Mouse (Mus musculus) megakaryocyte, embryonic 14.5 days (primary cell): ENCODE measurements around the gene Esd. TPM values are rescaled to one million over a fixed set of nuclear protein-coding genes. Genes with fewer than 3 reads are reported as not detected.

Experiments
- H3K27me3 ChIP-seq: replicated peaks from 2 replicates; pipeline ENCODE3; 2012; ENCODE audit warnings: inconsistent platforms
- H3K36me3 ChIP-seq: replicated peaks from 2 replicates; pipeline ENCODE3; 2012; ENCODE audit warnings: low read length, inconsistent platforms, mixed read lengths
- H3K4me1 ChIP-seq: 2 replicates; pipeline ENCODE4 v1.6.1; 2012; ENCODE audit warnings: inconsistent platforms
- H3K4me3 ChIP-seq: replicated peaks from 2 replicates; pipeline ENCODE3; 2012; ENCODE audit warnings: moderate library complexity, mild to moderate bottlenecking, inconsistent platforms
- H3K9me3 ChIP-seq: 2 replicates; pipeline ENCODE4 v1.6.1; 2012; ENCODE audit warnings: inconsistent platforms
- FLI1 ChIP-seq: IDR thresholded peaks from 2 replicates; pipeline ENCODE4 v1.6.1; 2012; ENCODE audit warnings: low read length, inconsistent platforms, mixed read lengths
- GATA1 ChIP-seq: IDR thresholded peaks from 3 replicates; pipeline ENCODE4 v1.6.1; 2012; ENCODE audit warnings: mixed read lengths, low read length, inconsistent platforms, borderline replicate concordance
- polyA plus RNA-seq: library from polyadenylated mRNA; stranded (reverse); fragments of >175 nt; gene quantifications from 2 replicates; pipeline ENCODE4 v1.2.3, GENCODE M21; 2012; ENCODE audit warnings: low replicate concordance; ENCODE audit not compliant: insufficient read depth

The Esd gene
- polyA plus RNA-seq, 1 experiment: 72.7 TPM

GRCm38 (mm10) chr14:74733397-74733796, 1.3 kb downstream of the Esd start:
- Histone ChIP-seq H3K36me3 (peaks cover 45% of the 10 kb centered on the region), H3K27me3 (no peaks in the 10 kb centered on the region), H3K4me1 (peaks cover 45% of the 10 kb centered on the region), H3K9me3 (no peaks in the 10 kb centered on the region), H3K4me3 (peak overlapping the region; percentile 98)
- TF ChIP-seq GATA1 (no peak), FLI1 (no peak)

GRCm38 (mm10) chr14:74735471-74735870, 3.4 kb downstream of the Esd start:
- Histone ChIP-seq H3K36me3 (peaks cover 65% of the 10 kb centered on the region), H3K9me3 (no peaks in the 10 kb centered on the region), H3K27me3 (no peaks in the 10 kb centered on the region), H3K4me3 (peak overlapping the region; percentile 34), H3K4me1 (peaks cover 54% of the 10 kb centered on the region)
- TF ChIP-seq FLI1: no peak
- TF ChIP-seq GATA1: no peak

- H3K27me3 ChIP-seq: no peaks in the 10 kb centered on the region
- H3K4me1 ChIP-seq: peaks cover 53% of the 10 kb centered on the region
- peaks cover 79% of the 10 kb centered on the region for H3K36me3 ChIP-seq
- no peak overlapping the region for H3K4me3 ChIP-seq
- no peak for TF ChIP-seq FLI1
- no peak for TF ChIP-seq GATA1
- H3K9me3 ChIP-seq: no peaks in the 10 kb centered on the region
These were observed 4.8 kb downstream of the Esd start for GRCm38 (mm10) chr14:74736850-74737249.

- peaks cover 23% of the 10 kb centered on the region for H3K36me3 ChIP-seq
- no peak overlapping the region for H3K4me3 ChIP-seq
- no peak for TF ChIP-seq FLI1
- no peak for TF ChIP-seq GATA1
- H3K4me1 ChIP-seq: 0 out of 2 replicates have a peak, but pooled peaks cover 3% of the 10 kb centered on the region
- no peaks in the 10 kb centered on the region for H3K9me3 ChIP-seq
- no peaks in the 10 kb centered on the region for H3K27me3 ChIP-seq
These were observed 32.3 kb downstream of the Esd start for GRCm38 (mm10) chr14:74764191-74764918.

GRCm38 (mm10) chr14:74767892-74768291, 35.8 kb downstream of the Esd start:
- no peak overlapping the region for H3K4me3 ChIP-seq
- TF ChIP-seq FLI1: no peak
- TF ChIP-seq GATA1: no peak
- H3K27me3 ChIP-seq: no peaks in the 10 kb centered on the region
- no peaks in the 10 kb centered on the region for H3K9me3 ChIP-seq
- H3K36me3 ChIP-seq: peaks cover 36% of the 10 kb centered on the region
- H3K4me1 ChIP-seq: 0 out of 2 replicates have a peak, but pooled peaks cover 3% of the 10 kb centered on the region

- no peak for TF ChIP-seq GATA1
- no peak for TF ChIP-seq FLI1
- no peaks in the 10 kb centered on the region for H3K27me3 ChIP-seq
- no peak overlapping the region for H3K4me3 ChIP-seq
- H3K36me3 ChIP-seq: peaks cover 28% of the 10 kb centered on the region
- H3K4me1 ChIP-seq: peaks cover 7% of the 10 kb centered on the region; the same call in 1 of the 2 replicates
- no peaks in the 10 kb centered on the region for H3K9me3 ChIP-seq
These were observed 42.0 kb downstream of the Esd start for GRCm38 (mm10) chr14:74774046-74774619.

- Histone ChIP-seq H3K4me1 (no peaks in the 10 kb centered on the region), H3K36me3 (peaks cover 26% of the 10 kb centered on the region), H3K4me3 (no peak overlapping the region), H3K9me3 (no peaks in the 10 kb centered on the region), H3K27me3 (no peaks in the 10 kb centered on the region)
- TF ChIP-seq GATA1 (no peak), FLI1 (no peak)
These were observed 52.3 kb downstream of the Esd start for GRCm38 (mm10) chr14:74784243-74784934.

- Histone ChIP-seq H3K4me1 (0 out of 2 replicates have a peak, but pooled peaks cover 3% of the 10 kb centered on the region), H3K9me3 (no peaks in the 10 kb centered on the region), H3K27me3 (no peaks in the 10 kb centered on the region), H3K4me3 (no peak overlapping the region), H3K36me3 (peaks cover 29% of the 10 kb centered on the region)
- no peak for TF ChIP-seq FLI1
- TF ChIP-seq GATA1: no peak
These were observed 55.6 kb downstream of the Esd start for GRCm38 (mm10) chr14:74787717-74788116.

- TF ChIP-seq GATA1 (no peak), FLI1 (no peak)
- H3K36me3 ChIP-seq: peaks cover 31% of the 10 kb centered on the region
- H3K4me1 ChIP-seq: 0 out of 2 replicates have a peak, but pooled peaks cover 3% of the 10 kb centered on the region
- no peak overlapping the region for H3K4me3 ChIP-seq
- no peaks in the 10 kb centered on the region for H3K27me3 ChIP-seq
- no peaks in the 10 kb centered on the region for H3K9me3 ChIP-seq
These were observed 56.7 kb downstream of the Esd start for GRCm38 (mm10) chr14:74788766-74789165.

- 0 out of 2 replicates have a peak, but pooled peaks cover 3% of the 10 kb centered on the region for H3K4me1 ChIP-seq
- no peak overlapping the region for H3K4me3 ChIP-seq
- TF ChIP-seq FLI1 (no peak), GATA1 (no peak)
- H3K36me3 ChIP-seq: peaks cover 28% of the 10 kb centered on the region
- no peaks in the 10 kb centered on the region for H3K9me3 ChIP-seq
- no peaks in the 10 kb centered on the region for H3K27me3 ChIP-seq
These were observed 58.4 kb downstream of the Esd start for GRCm38 (mm10) chr14:74790535-74790934.
